Mouse (Mus musculus) thymus, adult 2 months (tissue): ENCODE data around the gene E130308A19Rik.

Experiments used
- CTCF ChIP-seq: fragments of 200-500 bp; IDR thresholded peaks from 2 replicates; pipeline ENCODE4 v1.5.1; 2012; ENCODE audit warnings: mild to moderate bottlenecking, control low read depth, low read length, moderate library complexity, borderline replicate concordance; ENCODE audit not compliant: control insufficient read depth, poor library complexity, insufficient read depth; ENCODE audit errors: extremely low read depth
- POLR2A ChIP-seq: fragments of 200-500 bp; IDR thresholded peaks from 2 replicates; pipeline ENCODE4 v1.6.1; 2012; ENCODE audit warnings: mild to moderate bottlenecking, low read length, control low read depth, moderate library complexity; ENCODE audit not compliant: control insufficient read depth, poor library complexity, insufficient read depth; ENCODE audit errors: extremely low read depth

DNA sequence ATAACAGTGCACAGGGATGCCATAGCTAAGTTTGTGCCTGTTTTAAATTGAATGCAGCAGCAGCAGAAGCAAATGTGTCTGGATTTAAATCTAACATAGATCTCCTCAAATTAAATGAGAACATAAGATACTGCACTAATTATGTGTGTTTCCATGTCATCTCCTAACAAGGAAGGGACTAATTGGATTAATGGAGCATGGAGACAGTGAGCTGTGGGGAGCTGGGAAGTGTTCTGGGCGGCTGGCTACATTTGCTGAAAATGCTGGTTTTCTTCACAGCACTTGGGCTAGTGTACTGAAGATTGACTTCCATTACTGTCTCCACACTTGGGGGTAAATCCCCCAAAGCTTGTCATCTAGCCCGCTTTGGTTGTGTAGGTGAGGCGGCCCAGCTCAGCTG lies 89.5 kb downstream of the E130308A19Rik start:
- TF ChIP-seq POLR2A, result no peak
- no peak for TF ChIP-seq CTCF
